ENCODE assay signal across 24 mouse cellular contexts in the genomic region with DNA sequence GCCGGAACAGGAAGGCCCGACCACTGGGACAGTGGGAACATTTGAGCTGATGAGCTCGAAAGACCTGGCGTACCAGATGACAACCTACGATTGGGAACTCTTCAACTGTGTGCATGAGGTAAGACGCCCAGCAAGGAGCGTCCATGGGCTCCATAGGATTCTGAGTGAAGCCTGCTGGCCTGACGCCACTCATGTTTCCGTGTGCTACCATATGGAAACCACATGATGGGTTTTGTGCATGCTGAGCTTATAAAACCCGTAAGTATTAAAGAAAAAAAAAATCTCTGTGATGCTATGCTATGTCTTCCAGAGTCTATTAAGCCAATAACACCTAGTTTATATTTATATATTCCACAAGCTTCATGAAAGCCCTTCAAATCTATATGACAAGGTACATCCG. TPM values are rescaled to one million over a fixed set of nuclear protein-coding genes. Genes with fewer than 3 reads are reported as not detected.
DNase-seq lines count a peak whose midpoint lies in the region; ATAC-seq lines count a peak whose summit lies in the region.
"Had no signal": no experiment of that assay in that cellular context is flagged by ENCODE, and none has a peak within 500 bp of the region (broad histone marks: within the 10 kb centered on the region; RNA-seq: fewer than 3 reads in every experiment).

No protein-coding gene starts in this region.

- H3K4me1 ChIP-seq in embryonic facial prominence, embryonic 14.5 days (ENCODE audit: control insufficient read depth, insufficient read depth, low read length) = peaks cover 2% of the 10 kb centered on the region
- H3K4me1 ChIP-seq in limb, embryonic 15.5 days = peaks cover 25% of the 10 kb centered on the region

- H3K27ac ChIP-seq in embryonic facial prominence, embryonic 14.5 days (replicated peaks; ENCODE audit: low read depth, low read length) = peak overlapping the region; percentile 50
- 0 out of 2 replicates have a peak overlapping the region, but pooled peaks have one; percentile 8 for H3K27ac ChIP-seq in limb, embryonic 15.5 days
- H3K27ac ChIP-seq: forebrain, embryonic 12.5 days; forebrain, embryonic 15.5 days; hindbrain, embryonic 12.5 days; hindbrain, embryonic 15.5 days had no signal

- H3K4me3 ChIP-seq in embryonic facial prominence, embryonic 14.5 days (ENCODE audit: low read depth, low read length) = no peak overlapping the region
- H3K4me3 ChIP-seq in limb, embryonic 15.5 days = no peak overlapping the region
- H3K4me3 ChIP-seq: erythroblast, embryonic 14.5 days; forebrain, embryonic 12.5 days; forebrain, embryonic 15.5 days; heart, adult 2 months; heart, embryonic 10.5 days; heart, embryonic 13.5 days; hindbrain, embryonic 12.5 days; hindbrain, embryonic 15.5 days had no signal

- no peaks in the 10 kb centered on the region for H3K9me3 ChIP-seq in embryonic facial prominence, embryonic 14.5 days (ENCODE audit: control insufficient read depth, low read length)
- H3K9me3 ChIP-seq in limb, embryonic 15.5 days = no peaks in the 10 kb centered on the region
- H3K9me3 ChIP-seq: forebrain, embryonic 12.5 days; forebrain, embryonic 15.5 days; heart, embryonic 10.5 days; heart, embryonic 13.5 days; hindbrain, embryonic 12.5 days; hindbrain, embryonic 15.5 days had no signal

- intact Hi-C loops in heart, postnatal 25 days (cut with DNase I) = no loop called here
- intact Hi-C loops in left cerebral cortex, postnatal 25 days (cut with DNase I) = loop anchor here (2.0 to 10.0 kb wide), 3 partner anchors 157 to 1047 kb away; no protein-coding TSS in a partner anchor

- H3K36me3 ChIP-seq in embryonic facial prominence, embryonic 14.5 days (ENCODE audit: control insufficient read depth, insufficient read depth, low read length) = no peaks in the 10 kb centered on the region
- no peaks in the 10 kb centered on the region for H3K36me3 ChIP-seq in limb, embryonic 15.5 days
- H3K36me3 ChIP-seq: forebrain, embryonic 12.5 days; forebrain, embryonic 15.5 days; heart, embryonic 10.5 days; heart, embryonic 13.5 days; hindbrain, embryonic 12.5 days had no signal

- ATAC-seq in embryonic facial prominence, embryonic 14.5 days (ENCODE audit: low read depth) = no peak
- ATAC-seq in limb, embryonic 15.5 days (ENCODE audit: insufficient number of reproducible peaks, low FRiP score, low TSS enrichment, low read depth) = no peak
- ATAC-seq: activated CD4-positive, CD25-positive, alpha-beta regulatory T cell, adult 4 months; forebrain, embryonic 15.5 days had no signal

- no peak overlapping the region for H3K9ac ChIP-seq in embryonic facial prominence, embryonic 14.5 days (ENCODE audit: low read depth, low read length)
- no peak overlapping the region for H3K9ac ChIP-seq in limb, embryonic 15.5 days
- H3K9ac ChIP-seq: forebrain, embryonic 12.5 days; forebrain, embryonic 15.5 days; hindbrain, embryonic 12.5 days; hindbrain, embryonic 15.5 days had no signal

- 73% methylated on average over 11 of the region's 11 CpGs for WGBS in embryonic facial prominence, embryonic 14.5 days
- WGBS in limb, embryonic 15.5 days = 62% methylated on average over 11 of the region's 11 CpGs

- H3K27me3 ChIP-seq in embryonic facial prominence, embryonic 14.5 days (replicated peaks; ENCODE audit: control insufficient read depth, insufficient read depth, low read length) = no peaks in the 10 kb centered on the region
- no peaks in the 10 kb centered on the region for H3K27me3 ChIP-seq in limb, embryonic 15.5 days
- H3K27me3 ChIP-seq: forebrain, embryonic 15.5 days; heart, embryonic 13.5 days had no signal

- DNase-seq in adrenal gland, postnatal 14 days = peak; percentile 3
- no peak for DNase-seq in adrenal gland, postnatal 4 days (ENCODE audit: low spot score in 2 of 2)
- peak; percentile 84 for DNase-seq in heart, adult 11 months
- no peak for DNase-seq in heart, postnatal 25 days (ENCODE audit: low spot score)
- DNase-seq in embryonic facial prominence, embryonic 14.5 days (ENCODE audit: low spot score) = peak; percentile 62
- no peak for DNase-seq in left cerebral cortex, postnatal 25 days (ENCODE audit: low spot score in 2 of 2)
- DNase-seq: adrenal gland, adult 8-10 months; adrenal gland, postnatal 36 days; cerebellum, adult 11 months; cerebellum, adult 2 months; cerebellum, adult 9-11 months; cerebellum, postnatal 25 days; gastrocnemius, postnatal 25 days; heart, adult 2 months; heart, postnatal 14 days had no signal

- H3K4me2 ChIP-seq in embryonic facial prominence, embryonic 14.5 days (ENCODE audit: low read depth, low read length) = no peak overlapping the region
- no peak overlapping the region for H3K4me2 ChIP-seq in limb, embryonic 15.5 days
- H3K4me2 ChIP-seq: forebrain, embryonic 12.5 days; forebrain, embryonic 15.5 days; heart, embryonic 13.5 days; hindbrain, embryonic 12.5 days; hindbrain, embryonic 15.5 days had no signal

RNA-seq across cellular contexts. Expression of gene Map3k20, which starts 51.4 kb away (rescaled TPM):
- total RNA-seq in adrenal gland, postnatal 14 days (2021) = 33.5 and 36.1 TPM in 2 replicates
- 10 to 100 TPM; 40.8 to 43.4 TPM for total RNA-seq in adrenal gland, postnatal 4 days (2021)
- total RNA-seq in heart, postnatal 25 days (2021) = 100 to 1,000 TPM; 271 to 291 TPM
- 20.4 and 22.3 TPM in 2 replicates for polyA plus RNA-seq in embryonic facial prominence, embryonic 14.5 days (2014; fragmentation: Nextera tagmentation; extraction: Ambion mirVana)
- 21.4 and 21.8 TPM in 2 replicates for polyA plus RNA-seq in limb, embryonic 15.5 days (2015; fragmentation: Nextera tagmentation; extraction: Ambion mirVana)
- 10 to 100 TPM in 1 of 2 experiments, 1 to 10 TPM in 1; 8.3 to 10.7 TPM for total RNA-seq in left cerebral cortex, postnatal 25 days (2021)

Comparison
In these comparisons a context has a peak if more than half of its experiments do, and no peak if none do; other contexts are left out.
1. DNase-seq: peak in adrenal gland, postnatal 14 days (single experiment), heart, adult 11 months (single experiment) and embryonic facial prominence, embryonic 14.5 days (single experiment); none in adrenal gland, postnatal 4 days (0 of 2), heart, postnatal 25 days (single experiment) and left cerebral cortex, postnatal 25 days (0 of 2).